Mouse (Mus musculus): ENCODE results near the gene Efna1.

- TF ChIP-seq CTCF (IDR thresholded peaks at IDR 0.05; ENCODE audit: extremely low read depth, insufficient read depth, insufficient read length, insufficient replicate concordance) (no peak), POLR2A (IDR thresholded peaks at IDR 0.05; ENCODE audit: low read depth, low read length) (no peak)
Observed at GRCm38 (mm10) chr3:89245688-89246171, 35.2 kb downstream of the Efna1 start, which contains the start of gene Krtcap2.
